Mouse (Mus musculus) bone marrow macrophage, adult 2 months (primary cell): Measurements from ENCODE around the gene Mnat1.

Experiments used
- CTCF ChIP-seq: IDR thresholded peaks from 2 replicates; pipeline ENCODE4 v1.5.1; 2012; ENCODE audit warnings: low read depth, mild to moderate bottlenecking, low read length, moderate library complexity
- POLR2A ChIP-seq: IDR thresholded peaks from 2 replicates; pipeline ENCODE4 v1.6.1; 2012; ENCODE audit warnings: mild to moderate bottlenecking, low read depth, low read length, borderline replicate concordance

DNA sequence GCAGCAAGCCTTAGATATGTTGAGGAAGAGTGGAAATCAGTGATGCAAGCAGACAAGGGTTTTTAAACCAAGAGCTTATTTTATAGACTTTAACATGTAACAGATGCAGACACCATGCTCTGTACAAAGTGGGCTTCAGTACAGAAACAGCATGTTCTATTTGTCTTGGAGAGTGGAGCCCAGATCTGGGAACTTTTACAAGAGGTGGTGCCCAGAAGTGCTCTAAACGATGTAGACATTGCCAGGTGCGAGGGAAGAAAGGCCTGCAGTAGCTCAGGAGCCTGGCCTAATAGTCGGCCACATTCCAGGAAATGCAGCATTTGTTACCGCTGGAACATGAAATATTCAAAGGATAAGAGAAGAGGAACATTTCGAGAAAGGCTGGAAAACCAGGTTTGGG, 122.2 kb downstream of the Mnat1 start:
- no peak for TF ChIP-seq POLR2A
- TF ChIP-seq CTCF = no peak
